Mouse (Mus musculus): Measurements from ENCODE around the gene Slc6a5. TPM values are rescaled to one million over a fixed set of nuclear protein-coding genes. Genes with fewer than 3 reads are reported as not detected.

Slc6a5 gene
- polyA plus RNA-seq, 1 experiment from 2014 or later: 13.0 TPM

Other genes starting within 250 kb of the Slc6a5 start
- gene Htatip2, start 151.0 kb upstream of the Slc6a5 start, polyA plus RNA-seq (2015; fragmentation: Nextera tagmentation; extraction: Ambion mirVana): 3.1 and 3.5 TPM in 2 replicates
- 50.8 and 52.5 TPM in 2 replicates for gene Prmt3, start 131.8 kb upstream of the Slc6a5 start, polyA plus RNA-seq (2015; fragmentation: Nextera tagmentation; extraction: Ambion mirVana)
- gene Nell1, start 64.7 kb downstream of the Slc6a5 start, polyA plus RNA-seq (2015; fragmentation: Nextera tagmentation; extraction: Ambion mirVana): 15.7 and 16.4 TPM in 2 replicates

All from hindbrain, embryonic 13.5 days (tissue).